Mouse (Mus musculus): ENCODE measurements around the gene Osbpl10. TPM values are rescaled to one million over a fixed set of nuclear protein-coding genes. Genes with fewer than 3 reads are reported as not detected.
"Not testable (repeated sequence)": the region's sequence is repeated elsewhere in the genome, so short reads cannot be mapped to it uniquely, and the experiment has no call there.

Gene Osbpl10
- polyA plus RNA-seq, 1 experiment from 2014 or later, result 3.5 TPM

GRCm38 (mm10) chr9:115008194-115008593, 29.8 kb downstream of the Osbpl10 start:
- ATAC-seq, result no peak
- WGBS, result 87% methylated on average over 7 of the region's 7 CpGs

GRCm38 (mm10) chr9:115012367-115012766, 34.0 kb downstream of the Osbpl10 start:
- no peak overlapping the region for H3K4me3 ChIP-seq (ENCODE audit: low read length)
- 64% methylated on average over 12 of the region's 12 CpGs for WGBS
- peaks cover 3% of the 10 kb centered on the region; the same call in 1 of the 2 replicates for H3K9me3 ChIP-seq (ENCODE audit: control insufficient read depth, low read length)
- H3K27ac ChIP-seq (ENCODE audit: low read depth, low read length), result no peak overlapping the region
- no peaks in the 10 kb centered on the region for H3K4me1 ChIP-seq (ENCODE audit: control insufficient read depth, insufficient read depth, low read depth, low read length)
- H3K27me3 ChIP-seq (replicated peaks; ENCODE audit: control insufficient read depth, insufficient read depth, low read length), result no peaks in the 10 kb centered on the region
- H3K36me3 ChIP-seq (ENCODE audit: control insufficient read depth, insufficient read depth, low read length), result no peaks in the 10 kb centered on the region
- H3K4me2 ChIP-seq (ENCODE audit: low read length), result no peak overlapping the region
- no peak overlapping the region for H3K9ac ChIP-seq (ENCODE audit: low read depth, low read length)
- no peak for ATAC-seq

More at GRCm38 (mm10) chr9:115008194-115008593, 29.8 kb downstream of the Osbpl10 start:
- no peak overlapping the region for H3K4me3 ChIP-seq (ENCODE audit: low read length)
- no peaks in the 10 kb centered on the region for H3K36me3 ChIP-seq (ENCODE audit: control insufficient read depth, insufficient read depth, low read length)
- no peak overlapping the region for H3K27ac ChIP-seq (ENCODE audit: low read depth, low read length)
- no peak overlapping the region for H3K9ac ChIP-seq (ENCODE audit: low read depth, low read length)
- 0 out of 2 replicates have a peak, but pooled peaks cover 3% of the 10 kb centered on the region for H3K9me3 ChIP-seq (ENCODE audit: control insufficient read depth, low read length)
- no peak overlapping the region for H3K4me2 ChIP-seq (ENCODE audit: low read length)
- no peaks in the 10 kb centered on the region for H3K27me3 ChIP-seq (replicated peaks; ENCODE audit: control insufficient read depth, insufficient read depth, low read length)
- no peaks in the 10 kb centered on the region for H3K4me1 ChIP-seq (ENCODE audit: control insufficient read depth, insufficient read depth, low read depth, low read length)

- no peak for ATAC-seq
- 88% methylated on average over 7 of the region's 7 CpGs for WGBS
- Histone ChIP-seq H3K27me3 (replicated peaks; ENCODE audit: control insufficient read depth, insufficient read depth, low read length) (no peaks in the 10 kb centered on the region), H3K9ac (ENCODE audit: low read depth, low read length) (no peak overlapping the region), H3K9me3 (ENCODE audit: control insufficient read depth, low read length) (no peaks in the 10 kb centered on the region; the same call in 1 of the 2 replicates), H3K4me1 (ENCODE audit: control insufficient read depth, insufficient read depth, low read depth, low read length) (peaks cover 4% of the 10 kb centered on the region), H3K4me3 (ENCODE audit: low read length) (no peak overlapping the region), H3K36me3 (ENCODE audit: control insufficient read depth, insufficient read depth, low read length) (no peaks in the 10 kb centered on the region), H3K27ac (ENCODE audit: low read depth, low read length) (no peak overlapping the region), H3K4me2 (ENCODE audit: low read length) (no peak overlapping the region)
Measured at GRCm38 (mm10) chr9:115020141-115020540, 41.8 kb downstream of the Osbpl10 start.

- WGBS, result 82% methylated on average over 2 of the region's 2 CpGs
- Histone ChIP-seq H3K9ac (ENCODE audit: low read depth, low read length) (no peak overlapping the region), H3K36me3 (ENCODE audit: control insufficient read depth, insufficient read depth, low read length) (no peaks in the 10 kb centered on the region), H3K27me3 (replicated peaks; ENCODE audit: control insufficient read depth, insufficient read depth, low read length) (no peaks in the 10 kb centered on the region), H3K27ac (ENCODE audit: low read depth, low read length) (no peak overlapping the region), H3K4me3 (ENCODE audit: low read length) (no peak overlapping the region), H3K4me1 (ENCODE audit: control insufficient read depth, insufficient read depth, low read depth, low read length) (peaks cover 4% of the 10 kb centered on the region), H3K9me3 (ENCODE audit: control insufficient read depth, low read length) (0 out of 2 replicates have a peak, but pooled peaks cover 3% of the 10 kb centered on the region), H3K4me2 (ENCODE audit: low read length) (no peak overlapping the region)
- ATAC-seq, result no peak
Measured at GRCm38 (mm10) chr9:115021419-115021818, 43.0 kb downstream of the Osbpl10 start.

GRCm38 (mm10) chr9:115023137-115023536, 44.8 kb downstream of the Osbpl10 start:
- WGBS, result 89% methylated on average over 3 of the region's 3 CpGs
- H3K9ac ChIP-seq (ENCODE audit: low read depth, low read length), result no peak overlapping the region
- peaks cover 4% of the 10 kb centered on the region for H3K4me1 ChIP-seq (ENCODE audit: control insufficient read depth, insufficient read depth, low read depth, low read length)
- no peak overlapping the region for H3K4me2 ChIP-seq (ENCODE audit: low read length)
- H3K4me3 ChIP-seq (ENCODE audit: low read length), result no peak overlapping the region
- H3K36me3 ChIP-seq (ENCODE audit: control insufficient read depth, insufficient read depth, low read length), result no peaks in the 10 kb centered on the region
- H3K27ac ChIP-seq (ENCODE audit: low read depth, low read length), result no peak overlapping the region
- H3K9me3 ChIP-seq (ENCODE audit: control insufficient read depth, low read length), result 0 out of 2 replicates have a peak, but pooled peaks cover 3% of the 10 kb centered on the region
- no peak for ATAC-seq
- no peaks in the 10 kb centered on the region for H3K27me3 ChIP-seq (replicated peaks; ENCODE audit: control insufficient read depth, insufficient read depth, low read length)

GRCm38 (mm10) chr9:115023708-115024383, 45.5 kb downstream of the Osbpl10 start:
- Histone ChIP-seq H3K9me3 (ENCODE audit: control insufficient read depth, low read length) (0 out of 2 replicates have a peak, but pooled peaks cover 3% of the 10 kb centered on the region), H3K9ac (ENCODE audit: low read depth, low read length) (no peak overlapping the region), H3K27me3 (replicated peaks; ENCODE audit: control insufficient read depth, insufficient read depth, low read length) (no peaks in the 10 kb centered on the region), H3K4me3 (ENCODE audit: low read length) (no peak overlapping the region), H3K4me1 (ENCODE audit: control insufficient read depth, insufficient read depth, low read depth, low read length) (peaks cover 4% of the 10 kb centered on the region), H3K36me3 (ENCODE audit: control insufficient read depth, insufficient read depth, low read length) (no peaks in the 10 kb centered on the region), H3K27ac (ENCODE audit: low read depth, low read length) (peak overlapping the region; percentile 51; the same call in 1 of the 2 replicates), H3K4me2 (ENCODE audit: low read length) (no peak overlapping the region)
- 82% methylated on average over 10 of the region's 10 CpGs for WGBS
- ATAC-seq, result no peak

GRCm38 (mm10) chr9:115029307-115029706, 50.9 kb downstream of the Osbpl10 start:
- peaks cover 6% of the 10 kb centered on the region for H3K4me1 ChIP-seq (ENCODE audit: control insufficient read depth, insufficient read depth, low read depth, low read length)
- H3K27ac ChIP-seq (ENCODE audit: low read depth, low read length), result no peak overlapping the region
- 0 out of 2 replicates have a peak, but pooled peaks cover 3% of the 10 kb centered on the region for H3K9me3 ChIP-seq (ENCODE audit: control insufficient read depth, low read length)
- H3K4me3 ChIP-seq (ENCODE audit: low read length), result no peak overlapping the region
- no peaks in the 10 kb centered on the region for H3K36me3 ChIP-seq (ENCODE audit: control insufficient read depth, insufficient read depth, low read length)
- no peaks in the 10 kb centered on the region for H3K27me3 ChIP-seq (replicated peaks; ENCODE audit: control insufficient read depth, insufficient read depth, low read length)
- no peak overlapping the region for H3K9ac ChIP-seq (ENCODE audit: low read depth, low read length)
- WGBS, result 0% methylated on average over 3 of the region's 3 CpGs
- no peak overlapping the region for H3K4me2 ChIP-seq (ENCODE audit: low read length)
- ATAC-seq, result peak; percentile 72

- no peak for ATAC-seq
- WGBS, result 37% methylated on average over 4 of the region's 4 CpGs
Measured at GRCm38 (mm10) chr9:115030581-115030980, 52.2 kb downstream of the Osbpl10 start.

GRCm38 (mm10) chr9:115031046-115031445, 52.7 kb downstream of the Osbpl10 start:
- not testable (repeated sequence) for H3K27ac ChIP-seq (ENCODE audit: low read depth, low read length); H3K4me3 ChIP-seq (ENCODE audit: low read length); H3K4me2 ChIP-seq (ENCODE audit: low read length); H3K9ac ChIP-seq (ENCODE audit: low read depth, low read length); ATAC-seq; H3K36me3 ChIP-seq (ENCODE audit: control insufficient read depth, insufficient read depth, low read length); H3K27me3 ChIP-seq (replicated peaks; ENCODE audit: control insufficient read depth, insufficient read depth, low read length); H3K9me3 ChIP-seq (ENCODE audit: control insufficient read depth, low read length); H3K4me1 ChIP-seq (ENCODE audit: control insufficient read depth, insufficient read depth, low read depth, low read length)
- 90% methylated on average over 1 of the region's 1 CpGs for WGBS

More at GRCm38 (mm10) chr9:115030581-115030980, 52.2 kb downstream of the Osbpl10 start:
- H3K27ac ChIP-seq (ENCODE audit: low read depth, low read length), result no peak overlapping the region
- H3K36me3 ChIP-seq (ENCODE audit: control insufficient read depth, insufficient read depth, low read length), result no peaks in the 10 kb centered on the region
- H3K9ac ChIP-seq (ENCODE audit: low read depth, low read length), result no peak overlapping the region
- H3K4me1 ChIP-seq (ENCODE audit: control insufficient read depth, insufficient read depth, low read depth, low read length), result peaks cover 6% of the 10 kb centered on the region
- no peak overlapping the region for H3K4me3 ChIP-seq (ENCODE audit: low read length)
- H3K27me3 ChIP-seq (replicated peaks; ENCODE audit: control insufficient read depth, insufficient read depth, low read length), result no peaks in the 10 kb centered on the region
- 0 out of 2 replicates have a peak, but pooled peaks cover 3% of the 10 kb centered on the region for H3K9me3 ChIP-seq (ENCODE audit: control insufficient read depth, low read length)
- H3K4me2 ChIP-seq (ENCODE audit: low read length), result no peak overlapping the region

All from hindbrain, embryonic 16.5 days (tissue).